In genomic region chr2:65391322-65391721, GRCm38 (mm10) we compare ENCODE assay signal across 18 mouse cellular contexts. TPM values are rescaled to one million over a fixed set of nuclear protein-coding genes. Genes with fewer than 3 reads are reported as not detected.
DNase-seq lines count a peak whose midpoint lies in the region; ATAC-seq and TF ChIP-seq lines count a peak whose summit lies in the region.
"Had no signal": no experiment of that assay in that cellular context is flagged by ENCODE, and none has a peak within 500 bp of the region (broad histone marks: within the 10 kb centered on the region; RNA-seq: fewer than 3 reads in every experiment).

No protein-coding gene starts in this region.

- ATAC-seq in inflammation-experienced regulatory T-cells, adult 6 months: peak; percentile 63
- ATAC-seq: forebrain, embryonic 13.5 days; hindbrain, embryonic 16.5 days; midbrain, embryonic 13.5 days had no signal

- H3K4me1 ChIP-seq in hindbrain, embryonic 10.5 days (replicated peaks): 0 out of 2 replicates have a peak, but pooled peaks cover 3% of the 10 kb centered on the region
- H3K4me1 ChIP-seq: forebrain, embryonic 13.5 days; limb, embryonic 15.5 days had no signal

- no peak for TF ChIP-seq CTCF in layer of hippocampus, adult 2 months (conservative IDR thresholded peaks at IDR 0.05)

- WGBS in hindbrain, embryonic 10.5 days: 87% methylated on average over 6 of the region's 6 CpGs

- H3K27me3 ChIP-seq in hindbrain, embryonic 10.5 days (ENCODE audit: insufficient read depth, poor library complexity, severe bottlenecking): no peaks in the 10 kb centered on the region
- H3K27me3 ChIP-seq: forebrain, embryonic 13.5 days; limb, embryonic 15.5 days; midbrain, embryonic 13.5 days had no signal

- H3K36me3 ChIP-seq in hindbrain, embryonic 10.5 days: no peaks in the 10 kb centered on the region
- H3K36me3 ChIP-seq: limb, embryonic 15.5 days; midbrain, embryonic 13.5 days had no signal

- DNase-seq in CD4-positive helper T cell, adult 2 months (ENCODE audit: low read depth, low spot score): peak; percentile 8
- peak; percentile 9 for DNase-seq in R1 (ENCODE audit: low read depth, low spot score)
- DNase-seq in thymus, postnatal 0 days (ENCODE audit: low spot score): peak; percentile 33
- no peak for DNase-seq in hindbrain, embryonic 10.5 days (ENCODE audit: low spot score)
- no peak for DNase-seq in heart, adult 11 months
- no peak for DNase-seq in layer of hippocampus, adult 2 months (ENCODE audit: low spot score in 2 of 2)
- DNase-seq: cerebellum, postnatal 10 days; gastrocnemius, postnatal 36 days; kidney, adult 18-20 months; kidney, postnatal 14 days; lung, postnatal 14 days; right cerebral cortex, adult 18-20 months had no signal

- no peak overlapping the region for H3K4me3 ChIP-seq in hindbrain, embryonic 10.5 days
- H3K4me3 ChIP-seq in layer of hippocampus, adult 2 months: no peak overlapping the region
- H3K4me3 ChIP-seq: forebrain, embryonic 13.5 days; limb, embryonic 15.5 days; midbrain, embryonic 13.5 days had no signal

- H3K9me3 ChIP-seq in hindbrain, embryonic 10.5 days: no peaks in the 10 kb centered on the region
- H3K9me3 ChIP-seq: forebrain, embryonic 13.5 days; limb, embryonic 15.5 days; midbrain, embryonic 13.5 days had no signal

- no peak overlapping the region for H3K27ac ChIP-seq in hindbrain, embryonic 10.5 days
- no peak overlapping the region for H3K27ac ChIP-seq in layer of hippocampus, adult 2 months
- H3K27ac ChIP-seq: forebrain, embryonic 13.5 days; limb, embryonic 15.5 days; midbrain, embryonic 13.5 days had no signal

RNA-seq across cellular contexts. Expression of gene Slc38a11, which starts 27.5 kb away (rescaled TPM):
- polyA plus RNA-seq in inflammation-experienced regulatory T-cells, adult 6 months (2017; shearing (Covaris generic)): under 1 TPM in 2 of 3 experiments, not detected in 1; 0.24 to 0.55 TPM
- not detected in 2 replicates for polyA plus RNA-seq in thymus, postnatal 0 days (2015; fragmentation: Nextera tagmentation; extraction: Ambion mirVana)
- 0.14 and 0.17 TPM in 2 replicates for polyA plus RNA-seq in hindbrain, embryonic 10.5 days (2016; fragmentation: Nextera tagmentation; extraction: Ambion mirVana)
- total RNA-seq in layer of hippocampus, adult 2 months (2021): 1 to 10 TPM; 3.1 to 3.5 TPM
- polyA plus RNA-seq: heart, embryonic 11.5 days had no signal

Comparison
In these comparisons a context has a peak if more than half of its experiments do, and no peak if none do; other contexts are left out.
1. DNase-seq: peak in CD4-positive helper T cell, adult 2 months (single experiment), R1 (single experiment) and thymus, postnatal 0 days (single experiment); none in hindbrain, embryonic 10.5 days (single experiment), heart, adult 11 months (single experiment) and layer of hippocampus, adult 2 months (0 of 2).